Mouse (Mus musculus) bone marrow macrophage, adult 2 months (primary cell): ENCODE data around the gene Hes2.

Experiments
- CTCF ChIP-seq: IDR thresholded peaks from 2 replicates; pipeline ENCODE4 v1.5.1; 2012; ENCODE audit warnings: low read depth, mild to moderate bottlenecking, low read length, moderate library complexity
- POLR2A ChIP-seq: IDR thresholded peaks from 2 replicates; pipeline ENCODE4 v1.6.1; 2012; ENCODE audit warnings: mild to moderate bottlenecking, low read depth, low read length, borderline replicate concordance

DNA sequence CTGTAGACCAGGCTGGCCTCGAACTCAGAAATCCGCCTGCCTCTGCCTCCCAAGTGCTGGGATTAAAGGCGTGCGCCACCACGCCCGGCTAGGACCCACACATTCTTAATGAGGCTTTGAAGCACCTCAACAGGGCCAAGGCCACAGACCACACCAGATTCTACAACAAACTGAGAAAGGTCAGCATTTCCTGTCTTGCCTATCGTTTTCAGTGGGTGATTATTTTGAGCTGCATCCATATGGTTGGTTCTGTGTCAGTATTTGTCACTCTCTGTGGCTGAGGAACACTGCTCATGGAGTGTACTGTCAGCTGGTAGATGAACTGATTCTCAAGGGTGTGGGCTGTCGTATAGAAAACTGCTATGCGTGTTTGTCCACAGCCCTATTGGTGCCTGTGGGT, 37.6 kb downstream of the Hes2 start:
- TF ChIP-seq POLR2A (no peak), CTCF (no peak)
